Mouse (Mus musculus) kidney, adult 2 months (tissue): ENCODE results near the gene Alg9.

ENCODE experiments used
- CTCF ChIP-seq: fragments of 200-500 bp; conservative IDR thresholded peaks from 2 replicates; pipeline ENCODE4 v1.5.1; 2011; ENCODE audit warnings: low read depth, mild to moderate bottlenecking, control low read depth, low read length, moderate library complexity, mixed read lengths; ENCODE audit not compliant: insufficient read depth, insufficient read length
- POLR2A ChIP-seq: fragments of 200-500 bp; IDR thresholded peaks from one replicate; pipeline ENCODE4 v1.6.1; 2011; ENCODE audit warnings: low read depth, low read length, control low read depth

DNA sequence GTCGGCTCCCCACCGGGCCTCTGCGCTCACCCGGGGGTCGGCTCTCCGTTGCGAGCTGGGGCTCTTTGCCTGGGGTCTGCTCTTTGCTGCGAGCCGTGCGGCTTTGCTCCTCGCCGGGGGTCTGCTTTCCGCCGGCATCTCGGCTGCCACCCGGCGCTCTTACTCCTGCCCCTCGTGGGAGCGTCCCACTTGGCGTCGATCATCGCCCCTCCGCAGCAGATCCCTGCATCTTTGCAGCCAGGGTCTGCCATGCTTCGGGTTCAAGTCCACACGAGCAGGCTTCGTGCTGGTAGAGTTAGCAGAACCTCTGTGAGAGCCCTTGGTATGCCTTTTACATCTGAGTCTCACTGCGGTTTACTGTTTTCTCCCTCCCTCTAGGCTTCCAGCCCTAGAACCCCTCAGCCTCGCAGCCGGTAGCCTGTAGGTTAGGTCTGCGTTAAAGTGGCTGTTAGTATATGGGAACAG lies 875 bp downstream of the Alg9 start:
- no peak for TF ChIP-seq CTCF
- no peak for TF ChIP-seq POLR2A
